Mouse (Mus musculus) right cerebral cortex, postnatal 36 days (tissue): ENCODE measurements at regions not wholly inside any gene's neighbourhood (a gene's known extent, or its start where the extent isn't known, plus 50 kb on each side); places are given as distances from the start of the nearest gene placed in this dataset.

Experiments
- DNase-seq, 2 experiments: peaks; one replicate each; pipeline ENCODE4 v3.0.0; 2022; ENCODE audit warnings: low spot score in 2 of 2, mixed read lengths in 1 of 2

DNA sequence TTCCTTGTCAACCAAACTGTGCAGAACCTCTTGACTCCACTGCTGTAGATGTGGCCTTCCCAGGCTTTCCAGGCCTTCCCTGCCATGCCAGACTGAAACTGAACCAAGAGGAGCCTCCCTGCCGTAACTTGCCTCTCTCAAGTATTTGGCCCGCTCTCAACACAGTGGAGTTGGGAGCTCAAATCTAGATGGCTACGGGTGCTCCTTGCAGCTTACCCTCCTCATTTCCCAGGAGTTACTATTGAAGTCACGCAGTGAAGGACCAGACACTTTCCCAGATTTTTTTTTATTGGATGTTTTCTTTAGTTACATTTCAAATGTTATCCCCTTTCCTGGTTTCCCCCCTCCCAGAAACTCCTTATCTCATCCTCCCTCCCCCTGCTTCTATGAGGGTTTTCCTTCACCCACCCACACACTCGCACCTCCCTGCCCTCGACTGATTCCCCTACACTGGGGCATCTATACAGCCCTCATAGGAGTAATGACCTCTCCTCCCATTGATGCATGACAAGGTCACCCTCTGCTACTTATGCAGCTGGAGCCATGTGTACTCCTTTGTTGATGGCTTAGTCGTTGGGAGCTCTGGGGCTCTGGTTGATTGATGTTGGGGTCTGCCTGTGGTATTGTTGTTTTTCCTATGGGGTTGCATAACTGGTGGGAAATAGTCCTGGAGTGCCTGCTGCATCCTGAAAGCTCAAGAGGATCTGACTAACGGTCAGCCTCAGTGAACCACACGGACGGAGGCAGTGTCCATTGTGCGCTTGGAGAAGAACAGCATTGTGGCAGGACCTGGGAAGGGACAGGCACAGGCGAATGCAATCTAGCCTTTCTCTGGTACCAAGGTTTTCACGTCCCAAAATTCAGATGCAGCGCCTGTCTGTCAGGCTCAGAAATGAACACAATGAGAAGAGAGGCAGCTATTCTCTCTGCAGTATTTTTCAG lies 602.5 kb downstream of the Dok5 start:
- DNase-seq: no peak

DNA sequence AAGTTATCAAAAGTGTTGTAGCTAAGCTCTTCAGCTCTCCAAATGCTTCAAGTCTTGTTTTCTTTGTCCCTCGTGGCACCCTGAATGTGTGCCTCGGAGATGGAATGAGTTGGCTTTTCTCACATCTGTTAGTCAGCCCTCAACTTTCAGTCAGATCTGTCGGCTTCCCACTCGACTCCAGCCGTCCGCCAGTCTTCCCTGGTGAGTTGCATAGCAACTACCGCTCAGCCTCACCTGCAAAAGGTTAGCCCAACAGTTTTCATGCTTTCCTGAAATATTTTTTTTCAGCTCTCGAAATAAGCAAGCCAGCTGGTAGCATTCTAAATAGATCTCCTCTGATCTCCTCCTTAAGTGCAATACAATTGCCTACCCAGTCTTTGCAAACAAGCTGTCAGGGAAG lies 601.2 kb downstream of the Dok5 start:
- peak; percentile 30 to 45 for DNase-seq

DNA sequence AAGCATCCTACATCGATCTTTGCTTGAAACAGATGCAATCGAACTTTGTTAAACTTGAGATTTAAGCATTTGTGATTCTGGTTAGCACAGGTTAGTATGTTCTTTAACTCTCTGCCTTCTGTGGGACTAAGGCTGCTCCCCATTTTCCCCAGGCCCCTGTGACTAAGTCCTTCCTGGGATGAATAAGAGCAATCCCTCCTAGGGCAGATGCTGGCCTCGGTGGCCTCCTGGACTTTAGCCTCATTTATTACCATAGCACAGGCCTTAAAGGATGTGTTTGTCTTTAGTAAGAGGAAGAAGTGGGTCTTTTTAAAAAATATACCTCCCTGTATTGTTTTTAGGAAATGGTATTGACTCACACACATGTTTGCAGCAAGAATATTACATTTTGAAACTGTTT lies 599.9 kb downstream of the Dok5 start:
- no peak for DNase-seq

DNA sequence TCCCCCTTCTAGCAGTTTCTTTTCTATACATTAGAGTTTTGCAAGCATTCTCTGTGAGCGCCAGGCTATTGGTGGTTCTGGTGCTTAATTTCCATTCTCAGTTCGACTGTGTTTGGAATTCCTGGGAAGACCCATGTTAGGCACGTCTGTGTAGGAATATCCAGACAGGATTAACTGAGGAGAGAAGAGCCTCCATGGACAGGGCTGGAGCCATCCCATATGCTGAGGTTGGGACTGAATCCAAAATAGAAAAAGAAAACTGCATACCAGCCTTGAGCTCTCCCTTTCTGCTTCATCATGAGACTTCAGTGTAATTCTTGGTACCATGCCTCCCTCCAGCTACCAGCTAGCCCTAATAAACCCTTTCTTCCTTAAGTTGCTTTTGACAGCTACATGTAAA lies 595.3 kb downstream of the Dok5 start:
- DNase-seq: no peak

DNA sequence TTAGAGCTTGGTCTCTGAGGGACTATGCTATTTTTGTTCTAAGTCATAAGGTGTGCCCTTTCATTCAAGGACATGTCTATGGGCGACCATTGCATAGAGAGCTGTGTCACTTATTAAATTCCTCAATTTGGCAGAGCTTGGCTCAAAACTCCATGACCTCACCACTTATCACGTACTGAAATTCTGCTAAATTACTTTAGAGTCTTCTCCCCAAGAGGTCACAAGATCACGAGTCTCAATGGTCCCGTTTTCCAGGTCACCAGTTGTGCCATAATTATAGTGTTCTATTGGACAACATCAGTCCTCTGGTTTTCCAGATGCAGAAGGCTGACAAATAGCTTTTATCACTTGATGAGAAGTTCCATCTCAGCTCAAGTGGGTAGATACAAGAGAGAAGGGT lies 576.9 kb downstream of the Dok5 start:
- DNase-seq: no peak

DNA sequence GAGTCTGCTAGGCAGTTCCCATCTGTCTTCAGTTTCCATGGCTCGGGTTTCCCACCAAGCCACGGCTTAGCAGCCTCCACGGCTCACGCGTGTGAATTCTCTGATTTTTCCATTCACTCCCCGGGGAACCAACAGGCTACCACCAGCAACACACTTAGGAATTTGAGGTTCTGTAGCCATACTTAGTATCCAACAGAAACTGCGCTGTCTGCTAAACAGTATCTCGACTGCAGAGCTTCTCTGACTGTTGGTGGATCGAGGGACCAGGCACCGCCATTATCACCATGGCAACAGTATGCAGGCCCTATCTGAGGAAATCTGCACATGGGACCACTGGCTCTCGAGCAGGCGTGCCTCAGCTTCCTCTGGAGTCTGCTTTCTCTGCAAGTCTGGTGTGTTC lies 574.4 kb downstream of the Dok5 start:
- DNase-seq: no peak

DNA sequence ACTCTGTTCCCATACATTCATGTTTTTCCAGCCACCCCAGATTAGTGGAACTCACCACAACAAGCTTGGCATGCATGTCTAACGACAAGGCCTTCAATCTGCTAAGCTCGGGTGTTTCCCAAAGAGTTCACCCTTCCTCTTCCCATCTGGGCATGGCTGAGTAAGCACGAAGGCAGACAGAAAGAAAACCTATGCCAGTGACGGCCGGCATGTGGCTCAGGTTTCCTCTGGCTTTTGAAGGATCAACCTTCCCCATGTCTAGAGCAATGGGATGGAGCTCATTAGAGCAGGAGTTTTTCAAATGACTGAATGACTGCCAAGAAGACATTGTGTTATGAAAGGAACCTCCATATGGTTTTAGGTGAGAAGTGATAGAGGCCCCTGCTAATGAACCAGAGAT lies 566.9 kb downstream of the Dok5 start:
- no peak for DNase-seq

DNA sequence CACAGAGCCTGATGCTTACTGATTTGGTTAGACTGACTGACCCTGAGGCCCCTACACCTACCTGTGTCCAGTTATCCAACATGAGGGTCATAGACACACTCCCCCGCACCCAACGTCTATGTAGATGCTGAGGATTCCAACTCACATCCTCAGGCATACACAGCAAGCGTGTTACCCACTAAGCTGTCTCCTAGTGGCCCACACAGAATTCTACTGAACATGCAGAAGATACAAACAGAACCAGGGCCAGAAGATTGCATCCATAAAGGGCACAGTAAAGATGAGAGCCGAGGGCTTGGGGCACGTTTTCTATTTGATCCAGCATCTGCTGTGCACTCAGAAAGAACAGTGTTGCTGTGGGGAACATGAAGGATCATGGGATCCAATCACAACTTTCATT lies 564.0 kb downstream of the Dok5 start:
- DNase-seq: no peak

DNA sequence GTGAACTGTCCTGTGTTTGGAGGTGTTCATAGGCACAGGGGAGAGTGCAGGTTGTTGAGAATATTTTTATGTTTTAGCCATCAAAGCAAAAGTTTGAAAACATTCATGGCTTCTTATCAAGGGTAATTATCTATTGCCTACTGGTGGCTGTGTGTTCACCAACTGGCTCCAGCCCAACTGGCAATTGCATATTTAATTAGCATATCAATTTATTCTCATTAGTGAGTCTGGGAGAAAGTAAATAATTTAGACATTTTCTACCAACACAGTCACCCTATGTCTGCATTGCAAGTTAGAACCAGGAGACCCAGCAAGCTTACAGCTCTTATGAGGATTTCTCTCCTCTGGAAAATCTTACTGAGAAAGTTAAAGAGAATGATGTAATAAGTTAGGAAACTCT lies 561.0 kb downstream of the Dok5 start:
- no peak for DNase-seq

DNA sequence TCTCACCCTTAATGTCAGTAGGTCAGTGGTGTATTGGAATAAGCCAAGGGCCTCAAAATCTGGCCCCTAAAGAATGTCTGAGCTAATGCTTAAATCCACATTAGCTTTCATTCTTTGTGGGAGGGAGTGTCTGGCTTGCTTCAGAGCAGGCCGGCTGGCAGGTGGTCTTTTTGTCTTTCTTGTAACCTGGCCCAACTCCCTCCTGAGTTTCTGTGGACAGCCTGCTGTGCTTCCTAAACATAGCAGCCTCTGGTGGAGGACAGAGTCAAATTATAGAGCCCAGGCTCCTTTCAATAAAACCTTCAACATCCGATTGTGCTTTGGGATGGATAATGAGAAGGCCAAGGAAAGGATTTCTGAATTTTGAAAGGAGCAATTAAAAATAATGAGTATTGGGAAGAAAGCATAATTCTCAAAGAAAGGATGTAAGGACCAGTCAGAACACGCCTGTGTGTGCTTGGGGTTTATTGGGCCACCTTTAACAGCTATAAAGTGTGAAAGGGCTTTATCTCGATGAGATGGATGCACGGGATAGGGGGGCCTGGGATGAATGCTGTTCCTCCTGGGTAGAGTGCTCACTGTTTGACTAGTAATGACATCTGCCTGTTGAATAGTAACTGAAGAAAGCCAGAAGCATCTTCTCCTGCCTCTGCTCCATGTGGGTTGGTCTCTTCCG lies 554.2 kb downstream of the Dok5 start:
- DNase-seq: no peak

DNA sequence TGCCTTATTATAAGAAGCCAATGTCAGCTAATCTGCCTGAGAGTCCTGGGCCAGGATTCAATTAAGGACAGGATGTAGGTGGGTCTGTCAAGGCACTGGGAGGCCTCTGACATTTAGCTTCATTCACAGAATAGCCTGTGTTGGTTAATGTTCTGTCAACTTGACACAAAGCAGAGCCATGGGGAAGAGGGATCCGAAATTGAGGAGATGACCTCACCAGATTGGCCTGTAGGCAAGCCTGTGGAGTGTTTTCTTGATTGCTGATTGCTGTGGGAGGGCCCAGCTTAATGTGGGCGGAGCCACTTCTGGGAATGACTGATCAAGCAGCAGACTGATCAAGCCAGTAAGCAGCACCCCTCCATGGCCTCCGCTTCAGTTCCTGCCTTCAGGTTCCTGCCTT lies 548.5 kb downstream of the Dok5 start:
- no peak for DNase-seq

DNA sequence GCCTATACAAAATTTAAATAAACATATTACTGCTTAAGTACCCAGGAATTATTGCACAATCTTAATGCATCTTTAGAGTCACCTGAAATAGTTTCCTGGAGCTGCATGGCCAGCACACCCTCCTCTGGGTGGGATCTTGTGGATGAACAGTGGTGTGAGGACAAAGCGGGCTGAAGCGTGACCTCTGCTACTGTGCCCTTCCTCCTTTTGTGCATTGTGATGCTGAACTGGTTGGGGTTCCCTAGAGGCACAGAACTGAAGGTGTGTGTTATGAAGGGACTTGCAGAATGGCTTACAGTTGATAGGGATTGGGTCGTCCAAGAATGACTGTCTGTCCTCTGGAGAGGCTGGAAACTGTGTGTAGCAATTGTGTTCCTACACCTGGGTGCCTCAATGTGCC lies 547.7 kb downstream of the Dok5 start:
- no peak for DNase-seq

DNA sequence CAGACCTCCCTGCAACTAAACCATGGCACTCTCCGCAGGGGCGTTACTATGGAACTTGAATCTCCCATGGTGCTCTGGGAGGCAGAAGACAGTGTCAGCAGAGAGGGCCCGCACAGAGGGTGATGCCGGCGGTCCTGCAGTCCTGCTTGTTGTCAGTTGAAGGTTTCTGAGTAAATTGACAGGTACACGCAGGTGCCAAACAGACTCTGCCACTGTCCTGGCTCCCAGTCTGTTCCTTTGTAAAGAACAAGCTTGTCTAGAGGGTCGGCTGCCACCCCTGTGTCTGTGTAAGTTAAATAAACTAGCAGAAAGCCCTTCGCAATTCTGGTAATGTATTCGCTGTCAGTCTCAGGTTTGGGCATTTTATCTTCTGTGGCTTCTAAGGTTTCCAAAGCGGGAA lies 521.6 kb downstream of the Dok5 start:
- no peak for DNase-seq

DNA sequence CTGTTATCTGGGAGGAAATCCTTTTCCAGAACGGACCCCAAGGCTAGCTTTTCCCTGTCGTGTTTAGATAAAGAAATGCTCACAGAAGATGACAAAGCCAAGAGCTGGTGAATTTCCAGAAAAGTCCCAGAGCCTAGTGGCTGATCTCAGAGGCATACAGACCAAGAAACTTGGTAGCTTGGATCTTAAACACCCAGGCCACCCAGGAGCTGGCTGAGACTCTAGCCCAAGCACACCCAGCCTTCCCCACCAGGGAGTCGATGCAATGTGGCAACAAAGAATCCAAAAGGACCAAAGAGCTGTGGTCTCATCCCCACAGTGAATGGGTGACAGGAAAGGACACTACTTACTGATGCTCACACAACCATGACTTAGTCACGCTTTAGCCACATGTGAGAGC lies 513.8 kb downstream of the Dok5 start:
- no peak for DNase-seq

DNA sequence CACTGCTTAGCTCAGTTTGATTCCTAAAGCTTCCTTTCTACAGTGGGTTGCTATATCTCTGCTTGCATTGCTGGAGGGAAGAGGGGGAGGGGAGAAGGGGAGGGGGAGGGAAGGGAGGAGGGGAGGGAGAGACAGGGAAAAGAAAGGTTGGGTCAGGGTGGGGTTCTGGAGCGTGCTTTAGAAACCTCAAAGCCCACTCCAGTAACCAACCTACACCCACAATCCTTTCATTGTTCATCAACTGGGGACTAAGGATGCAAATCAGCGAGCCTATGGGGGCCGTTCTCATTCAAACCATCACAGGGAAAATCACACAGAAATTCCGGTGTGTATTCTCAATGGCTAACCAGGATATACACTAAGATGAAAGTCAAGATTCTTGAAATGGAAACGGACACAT lies 510.7 kb downstream of the Dok5 start:
- no peak for DNase-seq

DNA sequence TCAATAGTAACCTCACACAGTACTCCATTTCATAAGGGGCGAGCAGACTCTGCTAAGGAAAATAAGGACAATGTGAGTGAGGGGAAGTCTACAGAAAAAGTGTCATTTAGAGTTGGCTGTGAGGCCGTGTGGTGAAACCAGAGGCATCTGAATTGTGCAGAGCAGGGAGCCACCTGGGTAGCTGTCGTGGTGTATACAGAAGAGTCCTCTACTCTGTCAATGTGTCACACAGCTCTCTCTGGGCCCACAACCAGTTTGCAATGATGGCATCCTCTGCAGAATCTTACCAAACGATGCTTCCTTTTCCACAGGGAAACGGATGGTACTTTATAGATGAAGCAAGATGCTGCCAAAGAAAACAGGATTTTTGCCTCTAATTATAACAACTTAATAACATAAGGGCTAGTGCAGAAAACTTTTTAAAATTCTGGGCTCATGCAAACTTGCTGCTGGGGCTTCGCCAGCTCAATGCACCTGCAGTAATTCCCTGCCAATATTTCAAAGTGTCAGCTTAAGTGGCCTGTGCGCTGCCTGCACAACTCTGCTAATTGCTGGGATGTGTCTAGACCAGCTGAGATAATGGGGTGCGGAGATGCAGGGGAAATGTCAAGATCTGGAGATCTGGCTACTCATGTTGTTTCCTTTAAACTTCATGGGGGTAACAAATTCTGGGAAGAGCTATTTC lies 505.8 kb downstream of the Dok5 start:
- no peak for DNase-seq

DNA sequence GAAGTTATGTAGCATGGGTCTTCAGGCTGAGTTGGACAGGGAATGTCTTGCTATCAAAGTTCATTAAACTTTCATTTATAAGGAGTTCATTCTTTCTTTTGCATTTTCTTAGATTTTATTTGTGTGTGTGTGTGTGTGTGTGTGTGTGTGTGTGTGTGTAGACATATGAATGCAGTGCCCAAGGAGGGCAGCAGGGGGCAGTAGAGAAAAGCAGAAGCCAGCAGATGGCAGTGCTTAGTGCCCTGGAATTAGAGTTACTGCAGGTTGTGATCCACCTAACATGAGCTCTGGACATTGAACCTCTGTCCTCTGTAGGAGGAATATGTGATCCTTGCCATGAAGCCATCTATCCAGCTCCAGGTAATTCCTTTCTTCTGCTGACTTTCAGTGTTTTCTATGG lies 501.2 kb downstream of the Dok5 start:
- no peak for DNase-seq

DNA sequence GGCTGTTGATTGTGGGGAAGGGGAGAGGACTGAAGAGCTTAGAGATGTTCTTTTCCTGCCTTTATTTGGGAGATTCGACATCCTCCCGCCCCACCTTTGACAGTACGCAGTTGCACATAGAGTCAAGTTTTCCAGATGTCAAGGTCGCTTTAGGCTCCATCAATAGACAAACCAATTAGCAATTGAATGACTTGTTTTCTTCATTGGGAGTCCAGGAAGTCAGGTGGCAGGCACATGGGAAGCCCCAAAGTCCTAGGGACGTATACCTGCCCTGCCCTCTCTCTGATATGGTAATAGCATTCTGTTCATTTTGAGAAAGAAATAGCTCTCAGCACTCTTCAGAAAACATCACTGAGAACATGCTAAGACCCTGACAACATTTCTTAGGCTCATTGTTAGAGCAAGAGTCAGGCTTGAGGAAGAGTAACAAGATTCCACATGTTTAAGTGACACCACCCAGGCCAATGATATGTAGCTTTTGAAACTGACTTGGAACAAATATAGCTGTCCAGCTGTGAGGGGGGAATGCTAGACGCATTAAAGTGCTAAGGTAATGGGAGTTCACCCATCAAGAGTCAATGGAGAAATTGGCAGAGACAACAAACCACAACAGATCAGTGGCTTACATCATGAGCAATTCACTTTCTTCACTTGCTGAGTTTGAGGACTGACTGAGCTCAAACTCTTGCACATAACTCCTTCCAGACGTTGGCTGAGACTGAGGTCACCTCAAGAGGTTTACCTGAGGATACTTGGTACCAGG lies 499.9 kb downstream of the Dok5 start:
- DNase-seq: no peak

DNA sequence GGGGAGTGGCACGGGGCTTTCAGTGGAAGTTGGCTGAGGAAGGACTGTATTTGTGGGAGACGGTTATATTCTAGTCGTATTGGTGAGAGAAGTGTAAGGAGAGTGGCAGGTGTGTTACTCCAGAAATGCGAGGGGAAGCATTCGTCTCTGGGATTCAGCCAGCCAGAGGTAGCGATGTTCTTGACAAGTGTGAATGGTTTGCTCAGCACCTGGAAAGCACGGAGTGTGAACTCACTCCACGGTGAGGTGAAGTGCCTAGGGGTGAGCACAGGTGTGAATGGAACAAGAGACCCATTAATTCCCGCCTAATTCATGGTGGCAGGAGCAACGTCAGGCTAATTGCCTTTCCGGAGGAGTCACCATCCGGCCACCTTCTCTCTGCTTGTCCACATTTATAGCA lies 498.9 kb downstream of the Dok5 start:
- no peak for DNase-seq

DNA sequence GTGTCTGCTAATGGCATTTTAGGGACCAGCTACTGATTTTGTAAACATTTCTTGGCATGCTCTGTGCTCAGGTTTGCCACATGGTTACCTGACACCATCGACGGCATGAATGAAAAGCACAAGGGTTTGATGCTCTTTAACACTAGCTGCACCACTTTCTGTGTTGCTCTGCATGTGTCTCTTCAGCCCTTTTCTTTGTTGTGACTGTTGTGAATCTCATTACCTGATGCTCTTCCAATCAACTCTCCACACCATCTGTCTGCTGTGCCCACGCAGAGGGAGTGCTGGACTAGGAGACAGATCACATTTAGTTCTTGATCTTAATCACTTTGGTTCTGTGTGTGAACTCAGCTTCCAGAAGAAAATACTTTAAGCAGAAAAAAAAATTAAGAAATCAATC lies 496.6 kb downstream of the Dok5 start:
- DNase-seq: no peak

DNA sequence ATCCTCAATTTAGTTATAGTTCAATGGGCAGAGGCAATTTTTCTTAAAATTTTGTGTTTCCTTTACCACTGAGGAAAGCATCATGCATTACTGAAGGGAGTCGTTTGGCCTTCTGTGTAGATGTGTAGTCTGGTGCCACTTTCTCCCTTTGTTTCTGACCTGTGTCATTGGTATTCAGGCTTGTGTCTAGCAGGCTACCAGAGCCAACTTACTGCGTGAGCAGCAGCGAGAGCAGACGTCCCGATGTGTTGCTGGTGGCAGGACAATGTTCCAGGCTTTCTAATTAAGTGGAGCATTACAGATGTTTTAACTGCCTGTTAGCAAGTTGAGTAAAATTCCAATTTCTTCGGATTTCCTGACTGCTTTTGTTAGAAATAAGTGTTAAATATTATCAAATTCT lies 482.2 kb downstream of the Dok5 start:
- no peak for DNase-seq

DNA sequence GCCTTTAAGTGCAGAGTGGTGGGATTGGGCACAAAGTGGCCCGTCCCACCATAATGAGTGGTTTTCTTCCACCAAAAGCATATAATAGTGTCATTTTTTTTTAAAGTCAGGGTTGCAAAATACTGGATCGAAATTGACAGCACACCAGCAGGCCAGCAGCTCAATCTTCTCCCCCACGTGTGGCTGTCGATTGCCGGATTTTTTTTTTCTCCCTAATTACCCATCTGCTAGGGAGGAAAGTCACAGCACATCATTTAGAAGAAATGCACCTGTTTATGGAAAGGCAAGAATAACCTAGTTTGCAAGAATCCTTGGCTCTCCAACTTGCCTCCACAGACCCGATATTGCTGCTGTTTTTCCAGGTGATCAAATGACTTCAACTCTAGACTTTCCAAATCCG lies 464.9 kb downstream of the Dok5 start:
- DNase-seq: no peak
